Mouse (Mus musculus) MEL (cell line): ENCODE data around the gene Nrarp. TPM values are rescaled to one million over a fixed set of nuclear protein-coding genes. Genes with fewer than 3 reads are reported as not detected.

Experiments
- DNase-seq: peaks from one replicate; pipeline ENCODE4 v3.0.0; 2011; ENCODE audit warnings: low read depth, low spot score
- H3K27ac ChIP-seq: 2 replicates; pipeline ENCODE4 v1.5.1; 2012; ENCODE audit warnings: low read depth, mild to moderate bottlenecking, control low read depth, low read length, moderate library complexity; ENCODE audit not compliant: control insufficient read depth
- H3K27me3 ChIP-seq, 2 experiments: fragments of 150-350 bp in 1 of 2; sonication (generic) in 1 of 2; 2 replicates each; pipeline ENCODE4 v1.6.1; 2012; ENCODE audit warnings: low read length in 2 of 2, mild to moderate bottlenecking in 2 of 2, improper control_type of control experiment in 1 of 2, moderate library complexity in 1 of 2; ENCODE audit not compliant: insufficient read depth in 2 of 2, control insufficient read depth in 1 of 2
- H3K36me3 ChIP-seq, 2 experiments: 2 replicates each; pipeline ENCODE4 v1.6.1; 2012 to 2014; ENCODE audit warnings: low read length in 2 of 2, improper control_type of control experiment in 1 of 2, inconsistent platforms in 1 of 2, mild to moderate bottlenecking in 1 of 2; ENCODE audit not compliant: insufficient read depth in 2 of 2, control insufficient read depth in 1 of 2
- H3K4me1 ChIP-seq, 2 experiments: fragments of 150-350 bp in 1 of 2; sonication (generic) in 1 of 2; 2 replicates each; pipeline ENCODE4 v1.6.1; 2012; ENCODE audit warnings: low read length in 2 of 2, improper control_type of control experiment in 1 of 2, mild to moderate bottlenecking in 1 of 2; ENCODE audit not compliant: insufficient read depth in 2 of 2, control insufficient read depth in 1 of 2
- H3K4me3 ChIP-seq, 2 experiments: fragments of 150-350 bp in 1 of 2; sonication (generic) in 1 of 2; 2 replicates each; pipeline ENCODE4 v1.5.1; 2012; ENCODE audit warnings: low read depth in 2 of 2, low read length in 2 of 2, mild to moderate bottlenecking in 2 of 2, moderate library complexity in 2 of 2, control low read depth in 1 of 2, improper control_type of control experiment in 1 of 2; ENCODE audit not compliant: control insufficient read depth in 1 of 2, insufficient read depth in 1 of 2
- H3K79me2 ChIP-seq: 2 replicates; pipeline ENCODE4 v1.6.1; 2012; ENCODE audit warnings: mild to moderate bottlenecking, low read length, moderate library complexity; ENCODE audit not compliant: control insufficient read depth, poor library complexity, insufficient read depth
- H3K9ac ChIP-seq: 2 replicates; pipeline ENCODE4 v1.6.1; 2012; ENCODE audit warnings: low read depth, mild to moderate bottlenecking, control low read depth, low read length, moderate library complexity; ENCODE audit not compliant: control insufficient read depth, poor library complexity, severe bottlenecking
- H3K9me3 ChIP-seq: fragments of 150-350 bp; sonication (generic); replicated peaks from 2 replicates; pipeline ENCODE4 v1.6.1; 2012; ENCODE audit warnings: mild to moderate bottlenecking, low read length, improper control_type of control experiment, moderate library complexity; ENCODE audit not compliant: insufficient read depth
- BHLHE40 ChIP-seq: IDR thresholded peaks from 2 replicates; pipeline ENCODE4 v1.6.1; 2012; ENCODE audit warnings: low read depth, mild to moderate bottlenecking, inconsistent platforms, low read length, improper control_type of control experiment, borderline replicate concordance
- CHD1 ChIP-seq: IDR thresholded peaks from 2 replicates; pipeline ENCODE4 v1.6.1; 2012; ENCODE audit warnings: low read depth, mild to moderate bottlenecking, inconsistent platforms, low read length, improper control_type of control experiment
- CHD2 ChIP-seq: IDR thresholded peaks from 2 replicates; pipeline ENCODE4 v1.6.1; 2011; ENCODE audit warnings: low read length, improper control_type of control experiment
- CTCF ChIP-seq, 3 experiments: IDR thresholded peaks in 2 of 3; conservative IDR thresholded peaks in 1 of 3; 2 replicates each; pipeline ENCODE4 v1.5.1; 2011 to 2012; ENCODE audit warnings: low read length in 3 of 3, low read depth in 2 of 3, mild to moderate bottlenecking in 2 of 3, improper control_type of control experiment in 1 of 3, inconsistent platforms in 1 of 3, mixed read lengths in 1 of 3, moderate library complexity in 1 of 3; ENCODE audit not compliant: control insufficient read depth in 1 of 3, insufficient read depth in 1 of 3, poor library complexity in 1 of 3, severe bottlenecking in 1 of 3
- ELF1 ChIP-seq: IDR thresholded peaks from 2 replicates; pipeline ENCODE4 v1.6.1; 2014; ENCODE audit warnings: low read depth, mild to moderate bottlenecking, inconsistent platforms, low read length, improper control_type of control experiment, moderate library complexity
- ETS1 ChIP-seq: IDR thresholded peaks from 2 replicates; pipeline ENCODE4 v1.6.1; 2012; ENCODE audit warnings: low read depth, mild to moderate bottlenecking, inconsistent platforms, low read length, improper control_type of control experiment, moderate library complexity
- HCFC1 ChIP-seq: IDR thresholded peaks from 2 replicates; pipeline ENCODE4 v1.6.1; 2012; ENCODE audit warnings: low read depth, mild to moderate bottlenecking, inconsistent platforms, low read length, improper control_type of control experiment, moderate library complexity
- JUND ChIP-seq: IDR thresholded peaks from 2 replicates; pipeline ENCODE4 v1.6.1; 2011; ENCODE audit warnings: low read depth, mild to moderate bottlenecking, improper control_type of control experiment, low read length
- MAFK ChIP-seq: IDR thresholded peaks from 2 replicates; pipeline ENCODE4 v1.6.1; 2011; ENCODE audit warnings: low read depth, mild to moderate bottlenecking, low read length, improper control_type of control experiment, borderline replicate concordance
- MAX ChIP-seq: IDR thresholded peaks from 2 replicates; pipeline ENCODE4 v1.6.1; 2011; ENCODE audit warnings: low read length, improper control_type of control experiment
- MAZ ChIP-seq: IDR thresholded peaks from 2 replicates; pipeline ENCODE4 v1.6.1; 2012; ENCODE audit warnings: low read depth, mild to moderate bottlenecking, inconsistent platforms, low read length, improper control_type of control experiment
- MEF2A ChIP-seq: IDR thresholded peaks from 2 replicates; pipeline ENCODE4 v1.6.1; 2014; ENCODE audit warnings: low read depth, mild to moderate bottlenecking, inconsistent platforms, low read length, improper control_type of control experiment; ENCODE audit not compliant: poor library complexity, insufficient replicate concordance, severe bottlenecking; ENCODE audit errors: extremely low read depth
- MXI1 ChIP-seq: IDR thresholded peaks from 2 replicates; pipeline ENCODE4 v1.6.1; 2011; ENCODE audit warnings: mild to moderate bottlenecking, low read depth, low read length, improper control_type of control experiment
- MYC ChIP-seq: IDR thresholded peaks from 2 replicates; pipeline ENCODE4 v1.6.1; 2011; ENCODE audit warnings: low read depth, mild to moderate bottlenecking, low read length, improper control_type of control experiment, moderate library complexity
- NRF1 ChIP-seq: IDR thresholded peaks from 2 replicates; pipeline ENCODE4 v1.6.1; 2014; ENCODE audit warnings: low read depth, mild to moderate bottlenecking, inconsistent platforms, low read length, improper control_type of control experiment, moderate library complexity; ENCODE audit not compliant: poor library complexity, insufficient read depth, severe bottlenecking
- POLR2A ChIP-seq, 2 experiments: IDR thresholded peaks; 2 replicates each; pipeline ENCODE4 v1.6.1; 2011 to 2012; ENCODE audit warnings: low read length in 2 of 2, mild to moderate bottlenecking in 2 of 2, control low read depth in 1 of 2, improper control_type of control experiment in 1 of 2, low read depth in 1 of 2, moderate library complexity in 1 of 2; ENCODE audit not compliant: control insufficient read depth in 1 of 2, insufficient read depth in 1 of 2, poor library complexity in 1 of 2
- POLR2AphosphoS2 ChIP-seq: IDR thresholded peaks from 2 replicates; pipeline ENCODE4 v1.6.1; 2011; ENCODE audit warnings: low read length, improper control_type of control experiment
- POLR2AphosphoS5 ChIP-seq: IDR thresholded peaks from 2 replicates; pipeline ENCODE4 v1.6.1; 2012; ENCODE audit warnings: low read depth, borderline replicate concordance, mild to moderate bottlenecking, inconsistent platforms, low read length, moderate library complexity, mixed read lengths
- RAD21 ChIP-seq: IDR thresholded peaks from 2 replicates; pipeline ENCODE4 v1.6.1; 2011; ENCODE audit warnings: mild to moderate bottlenecking, low read depth, low read length, improper control_type of control experiment
- RCOR1 ChIP-seq: IDR thresholded peaks from 2 replicates; pipeline ENCODE4 v1.6.1; 2012; ENCODE audit warnings: low read depth, mild to moderate bottlenecking, inconsistent platforms, low read length, improper control_type of control experiment
- SIN3A ChIP-seq: IDR thresholded peaks from 2 replicates; pipeline ENCODE4 v1.6.1; 2012; ENCODE audit warnings: low read length, improper control_type of control experiment, inconsistent platforms
- SMC3 ChIP-seq: IDR thresholded peaks from 2 replicates; pipeline ENCODE4 v1.6.1; 2011; ENCODE audit warnings: low read depth, low read length, improper control_type of control experiment
- TAL1 ChIP-seq: IDR thresholded peaks from 2 replicates; pipeline ENCODE4 v1.6.1; 2012; ENCODE audit warnings: mild to moderate bottlenecking, inconsistent platforms, low read length, moderate library complexity, mixed read lengths
- TBP ChIP-seq: IDR thresholded peaks from 2 replicates; pipeline ENCODE4 v1.8.0; 2011; ENCODE audit warnings: low read depth, low read length, improper control_type of control experiment
- TCF12 ChIP-seq: IDR thresholded peaks from 2 replicates; pipeline ENCODE4 v1.6.1; 2014; ENCODE audit warnings: low read depth, mild to moderate bottlenecking, inconsistent platforms, low read length, improper control_type of control experiment, moderate library complexity
- UBTF ChIP-seq: IDR thresholded peaks from 2 replicates; pipeline ENCODE4 v1.6.1; 2012; ENCODE audit warnings: low read depth, mild to moderate bottlenecking, inconsistent platforms, low read length, improper control_type of control experiment, moderate library complexity, borderline replicate concordance; ENCODE audit not compliant: insufficient read depth
- USF1 ChIP-seq: IDR thresholded peaks from 2 replicates; pipeline ENCODE4 v1.6.1; 2014; ENCODE audit warnings: low read depth, mild to moderate bottlenecking, inconsistent platforms, low read length, improper control_type of control experiment, moderate library complexity
- USF2 ChIP-seq, 2 experiments: IDR thresholded peaks; 2 replicates each; pipeline ENCODE4 v1.6.1; 2011 to 2012; ENCODE audit warnings: improper control_type of control experiment in 2 of 2, low read length in 2 of 2, borderline replicate concordance in 1 of 2, inconsistent platforms in 1 of 2, low read depth in 1 of 2, mild to moderate bottlenecking in 1 of 2; ENCODE audit not compliant: insufficient read depth in 1 of 2
- ZC3H11A ChIP-seq: IDR thresholded peaks from 2 replicates; pipeline ENCODE4 v1.6.1; 2012; ENCODE audit warnings: low read depth, mild to moderate bottlenecking, inconsistent platforms, low read length, improper control_type of control experiment
- ZKSCAN1 ChIP-seq: IDR thresholded peaks from 2 replicates; pipeline ENCODE4 v1.6.1; 2012; ENCODE audit warnings: low read depth, mild to moderate bottlenecking, inconsistent platforms, low read length, improper control_type of control experiment, moderate library complexity
- ZNF384 ChIP-seq: IDR thresholded peaks from 2 replicates; pipeline ENCODE4 v1.6.1; 2012; ENCODE audit warnings: low read depth, mild to moderate bottlenecking, inconsistent platforms, low read length, improper control_type of control experiment
- polyA plus RNA-seq, 2 experiments: library from polyadenylated mRNA; stranded (reverse) in 1 of 2; unstranded in 1 of 2; fragments of >175 nt in 1 of 2; fragments of >200 nt in 1 of 2; gene quantifications; 2 replicates each; pipeline versions ENCODE4 v1.2.1 to v1.2.4; 2012; ENCODE audit warnings: low replicate concordance in 2 of 2, low read depth in 1 of 2; ENCODE audit not compliant: insufficient read length in 2 of 2, insufficient read depth in 1 of 2, missing spikeins in 1 of 2
- total RNA-seq: library from RNA; depleted of rRNA; stranded (reverse); fragments of 300-350 nt; gene quantifications from 2 replicates; pipeline ENCODE4 v1.2.3, GENCODE M21; 2012

Gene Nrarp
- total and polyA plus RNA-seq, 3 experiments = 6.5 to 12.3 TPM; not detected in 1

- peak; percentile 90 for TF ChIP-seq ETS1
- no peak for TF ChIP-seq ELF1
- TF ChIP-seq UBTF = peak; percentile 38; the same call in 1 of the 2 replicates
- peak; percentile 97 for TF ChIP-seq SIN3A
- no peak for TF ChIP-seq CTCF (IDR thresholded peaks at IDR 0.05 in 2 of 3, conservative IDR thresholded peaks at IDR 0.05 in 1 of 3; ENCODE audit: control insufficient read depth in 1 of 3, insufficient read depth in 1 of 3, low read depth in 2 of 3, low read length in 3 of 3, poor library complexity in 1 of 3, severe bottlenecking in 1 of 3)
- no peak for TF ChIP-seq POLR2AphosphoS5
- 0 out of 2 replicates have a peak, but pooled peaks have one; percentile 34 for TF ChIP-seq POLR2AphosphoS2
Measured at GRCm38 (mm10) chr2:25223681-25224491, 43.3 kb downstream of the Nrarp start (continued).

- peaks cover 17% of the 10 kb centered on the region for H3K79me2 ChIP-seq
- peak within 1 kb of the TSS; percentile 100 for H3K27ac ChIP-seq
- H3K4me3 ChIP-seq = peak within 1 kb of the TSS; percentile 96 to 97
- H3K9me3 ChIP-seq = no peaks in the 10 kb centered on the region
- H3K9ac ChIP-seq = peak within 1 kb of the TSS; percentile 99
- H3K36me3 ChIP-seq = peaks cover 6 to 8% of the 10 kb centered on the region in 2 experiments
- H3K27me3 ChIP-seq = no peaks in the 10 kb centered on the region
- DNase-seq = no peak
- H3K4me1 ChIP-seq = peaks cover 6 to 18% of the 10 kb centered on the region in 2 experiments; a peak in 3 of 4 replicates
- TF ChIP-seq ZKSCAN1 (no peak), TAL1 (no peak), HCFC1 (peak; percentile 65; the same call in 1 of the 2 replicates), USF2 (IDR thresholded peaks at IDR 0.05; ENCODE audit: borderline replicate concordance in 1 of 2, insufficient read depth in 1 of 2, low read depth in 1 of 2, low read length in 2 of 2) (no peak), MAZ (no peak), POLR2AphosphoS2 (peak; percentile 100), MAFK (no peak), JUND (no peak), TBP (peak; percentile 99), MYC (peak; percentile 79), MXI1 (peak; percentile 42; the same call in 1 of the 2 replicates), BHLHE40 (no peak), ELF1 (peak; percentile 45; the same call in 1 of the 2 replicates), MAX (no peak; the same call in 1 of the 2 replicates), ZC3H11A (no peak), ETS1 (no peak), NRF1 (peak; percentile 61; the same call in 1 of the 2 replicates), CTCF (IDR thresholded peaks at IDR 0.05 in 2 of 3, conservative IDR thresholded peaks at IDR 0.05 in 1 of 3; ENCODE audit: control insufficient read depth in 1 of 3, insufficient read depth in 1 of 3, low read depth in 2 of 3, low read length in 3 of 3, poor library complexity in 1 of 3, severe bottlenecking in 1 of 3) (no peak), POLR2AphosphoS5 (peak; percentile 99), SMC3 (no peak), RCOR1 (no peak), POLR2A (IDR thresholded peaks at IDR 0.05; ENCODE audit: control insufficient read depth in 1 of 2, insufficient read depth in 1 of 2, low read depth in 1 of 2, low read length in 2 of 2, poor library complexity in 1 of 2) (peak; percentile 99 to 100), USF1 (no peak), RAD21 (no peak), CHD1 (no peak), TCF12 (peak; percentile 64), CHD2 (no peak), UBTF (no peak; the same call in 1 of the 2 replicates), MEF2A (no peak), ZNF384 (no peak)
Measured at GRCm38 (mm10) chr2:25224492-25224765, 43.9 kb downstream of the Nrarp start, which contains the start of gene Tubb4b. Tubb4b (minus strand) TSS chr2:25224702.
